Mouse (Mus musculus) layer of hippocampus, adult 2 months (tissue): ENCODE measurements at regions not wholly inside any gene's neighbourhood (a gene's known extent, or its start where the extent isn't known, plus 50 kb on each side); places are given as distances from the start of the nearest gene placed in this dataset.

Experiments used
- DNase-seq, 2 experiments: peaks; one replicate each; pipeline ENCODE4 v3.0.0; 2022; ENCODE audit warnings: low spot score in 2 of 2
- H3K27ac ChIP-seq: fragments of 200-600 bp; 2 replicates; pipeline ENCODE4 v1.8.1; 2022
- H3K4me3 ChIP-seq: fragments of 200-600 bp; 2 replicates; pipeline ENCODE4 v1.8.1; 2022; ENCODE audit warnings: mild to moderate bottlenecking
- CTCF ChIP-seq: fragments of 200-600 bp; conservative IDR thresholded peaks from 2 replicates; pipeline ENCODE4 v1.8.1; 2022; ENCODE audit warnings: antibody characterized with exemption, mild to moderate bottlenecking, moderate library complexity

GRCm38 (mm10) chr6:100978727-100979460 lies 145.5 kb downstream of the Ppp4r2 start:
- no peak for TF ChIP-seq CTCF
- Histone ChIP-seq H3K27ac (no peak overlapping the region), H3K4me3 (no peak overlapping the region)
- DNase-seq = no peak

DNA sequence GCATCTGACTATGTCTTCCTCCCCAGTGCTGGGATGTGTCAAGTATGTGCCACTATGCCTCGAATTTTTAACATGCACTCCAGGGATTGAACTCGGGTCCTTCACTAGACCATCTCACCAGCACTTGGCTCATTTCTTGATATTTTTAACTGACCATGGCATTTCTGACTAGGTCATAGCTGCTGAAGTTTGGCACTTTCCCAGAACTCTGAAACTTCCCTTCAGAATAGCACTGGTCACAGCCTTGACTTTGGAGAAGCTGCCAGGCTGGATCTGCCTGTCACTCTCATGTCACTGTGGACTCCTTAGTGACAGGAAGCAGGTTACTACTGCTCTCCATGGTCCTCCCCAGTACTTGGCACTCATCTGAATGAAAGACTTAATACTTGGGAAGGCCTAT lies 146.7 kb downstream of the Ppp4r2 start:
- no peak for DNase-seq
- Histone ChIP-seq H3K4me3 (no peak overlapping the region), H3K27ac (no peak overlapping the region)
- TF ChIP-seq CTCF = no peak

GRCm38 (mm10) chr6:100984861-100985260 lies 151.4 kb downstream of the Ppp4r2 start:
- no peak overlapping the region for H3K4me3 ChIP-seq
- no peak overlapping the region for H3K27ac ChIP-seq
- no peak for TF ChIP-seq CTCF
- no peak for DNase-seq

DNA sequence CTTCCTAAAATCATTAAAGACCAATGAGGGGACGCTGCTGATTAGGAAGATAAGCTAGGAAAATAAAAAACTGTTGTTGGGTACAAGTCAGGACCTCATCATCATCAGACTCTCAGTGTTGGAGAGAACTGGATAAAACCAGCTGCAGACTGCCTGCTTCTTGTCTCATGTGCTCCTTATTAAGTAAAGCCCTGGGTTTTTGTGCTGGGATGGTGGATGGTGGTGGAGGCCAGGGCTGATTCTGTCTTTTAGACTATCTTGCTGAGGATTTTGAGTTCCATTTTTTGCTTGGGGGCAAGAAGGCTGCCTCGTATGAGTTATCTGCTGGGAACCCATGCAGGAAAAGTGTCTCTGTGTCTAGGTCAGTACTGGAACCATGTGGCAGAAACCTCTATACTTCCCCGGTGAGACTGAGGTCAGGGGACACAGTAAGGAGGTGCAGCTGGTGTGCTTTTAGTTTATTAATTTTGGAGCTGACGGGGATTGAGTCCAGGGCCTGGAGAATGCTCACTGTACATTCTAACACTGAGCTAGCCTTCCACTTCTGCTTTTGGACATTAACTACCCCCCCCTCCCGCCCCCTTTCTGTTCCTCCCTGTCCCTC lies 152.0 kb downstream of the Ppp4r2 start:
- TF ChIP-seq CTCF = no peak
- Histone ChIP-seq H3K27ac (no peak overlapping the region), H3K4me3 (no peak overlapping the region)
- no peak for DNase-seq

DNA sequence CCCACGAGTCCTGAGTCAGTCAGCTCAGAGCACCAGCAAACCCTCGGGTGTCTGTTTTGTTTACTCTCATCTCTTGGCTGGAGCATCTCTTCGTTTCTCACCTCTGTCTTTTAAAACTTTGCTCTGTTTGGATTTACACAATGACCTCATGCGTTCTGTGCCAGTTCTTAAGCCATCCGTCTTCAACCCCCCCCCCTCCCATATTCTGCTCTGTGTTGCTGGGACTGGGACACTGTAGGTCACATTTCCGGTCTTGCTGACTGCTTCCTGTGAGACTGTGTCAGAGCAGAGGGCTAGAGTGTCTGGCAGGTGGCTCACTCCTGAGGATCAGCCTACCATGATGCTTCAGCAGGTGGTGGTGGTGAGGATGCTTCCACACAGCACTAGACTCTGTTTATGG lies 155.1 kb downstream of the Ppp4r2 start:
- no peak for DNase-seq

DNA sequence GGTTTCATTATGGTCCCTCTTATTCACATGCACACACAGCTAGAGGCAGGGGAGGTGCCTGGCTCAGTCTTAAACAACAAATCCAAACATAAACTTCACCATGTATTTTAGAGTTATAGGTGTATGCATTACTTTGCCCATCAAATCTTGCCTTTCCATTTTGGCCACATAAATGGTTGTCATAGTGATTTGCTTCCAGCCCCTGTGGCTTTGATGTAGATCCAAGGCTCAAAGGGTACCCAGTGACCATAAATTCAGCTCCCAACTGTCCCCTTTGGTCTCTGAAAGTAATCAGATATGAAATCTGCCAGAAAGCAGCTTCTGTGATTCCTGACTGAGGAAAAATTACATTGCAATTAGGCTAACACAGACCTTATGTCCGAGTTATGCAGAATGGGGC lies 160.0 kb downstream of the Ppp4r2 start:
- no peak for DNase-seq
- H3K27ac ChIP-seq = no peak overlapping the region
- TF ChIP-seq CTCF = no peak
- no peak overlapping the region for H3K4me3 ChIP-seq

More for the DNA sequence above, 155.1 kb downstream of the Ppp4r2 start:
- no peak overlapping the region for H3K27ac ChIP-seq
- no peak overlapping the region for H3K4me3 ChIP-seq
- TF ChIP-seq CTCF = no peak

DNA sequence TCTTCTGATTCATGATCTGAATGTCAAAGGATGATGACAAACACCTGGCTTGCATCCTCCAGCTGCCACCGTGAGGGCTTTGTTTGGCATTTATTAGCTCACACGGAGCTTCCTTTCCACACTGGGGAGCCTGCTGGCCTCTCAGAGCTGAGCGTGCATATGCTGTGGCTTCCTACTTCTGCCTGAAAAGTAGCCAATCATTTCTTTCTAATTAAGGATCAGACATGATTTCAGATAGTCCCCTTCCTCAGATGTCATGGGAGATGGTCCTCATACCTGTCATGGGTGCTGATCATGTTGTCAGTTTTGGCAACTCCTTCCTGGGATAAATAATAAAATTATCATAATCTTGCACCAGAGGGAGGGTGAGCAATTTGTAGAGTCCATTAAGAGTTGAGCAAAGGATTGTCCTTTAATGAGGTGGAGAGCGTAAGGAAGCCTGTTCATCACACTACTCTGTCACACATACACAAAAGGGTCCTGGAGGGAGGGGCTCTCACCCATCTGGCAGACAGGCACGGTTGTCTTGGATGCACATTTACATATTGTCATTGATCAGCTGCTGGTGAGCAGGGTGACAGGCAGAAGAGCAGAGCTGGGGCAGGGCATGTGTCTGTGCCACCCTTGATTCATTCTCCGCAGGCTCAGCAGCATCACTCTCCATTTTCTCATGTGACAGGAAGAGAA lies 162.6 kb downstream of the Ppp4r2 start:
- no peak for TF ChIP-seq CTCF
- no peak overlapping the region for H3K4me3 ChIP-seq
- no peak overlapping the region for H3K27ac ChIP-seq
- no peak for DNase-seq

DNA sequence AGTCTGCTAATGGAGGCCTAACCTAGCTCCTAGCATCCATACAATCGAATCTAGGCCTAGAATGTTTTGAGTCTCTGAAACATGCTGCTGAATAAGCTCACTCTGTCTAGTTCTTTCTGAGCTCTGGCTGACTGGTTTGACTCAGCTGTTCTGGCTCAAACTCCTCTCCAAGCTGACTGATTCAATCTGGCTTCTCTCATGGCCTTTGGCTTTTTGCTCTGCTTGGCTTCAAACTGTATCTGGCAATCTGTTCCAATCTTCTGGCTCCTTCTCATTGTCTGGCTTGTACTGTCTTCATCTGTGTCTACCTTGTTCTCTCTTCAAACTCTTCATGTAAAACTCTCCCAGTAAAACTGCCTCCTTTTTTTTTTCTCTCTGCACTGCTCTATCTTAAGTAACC lies 164.9 kb downstream of the Ppp4r2 start:
- no peak for DNase-seq
- Histone ChIP-seq H3K4me3 (no peak overlapping the region), H3K27ac (no peak overlapping the region)
- TF ChIP-seq CTCF = no peak

DNA sequence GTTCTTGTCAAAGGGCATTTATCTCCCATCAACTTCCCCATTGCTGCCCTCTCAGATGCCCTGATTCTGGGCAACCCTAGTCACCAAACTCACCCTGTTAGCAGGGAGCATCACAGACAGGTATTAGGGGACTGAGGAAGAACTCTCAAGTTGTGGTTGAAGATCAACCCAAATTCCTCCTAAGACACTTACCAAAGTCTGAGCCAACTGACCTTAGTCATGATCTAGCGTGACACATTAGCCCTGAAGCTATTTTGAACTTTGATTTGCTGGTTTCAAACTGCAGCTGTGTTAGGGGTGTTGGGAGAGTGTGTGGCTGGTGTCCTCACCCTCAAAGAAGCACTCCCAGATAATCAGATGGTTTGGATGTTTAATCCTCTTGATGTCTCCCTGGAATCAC lies 170.5 kb downstream of the Ppp4r2 start:
- no peak overlapping the region for H3K4me3 ChIP-seq
- TF ChIP-seq CTCF = no peak

GRCm38 (mm10) chr6:101021650-101022049 lies 188.2 kb downstream of the Ppp4r2 start:
- TF ChIP-seq CTCF = no peak
- H3K27ac ChIP-seq = no peak overlapping the region
- no peak overlapping the region for H3K4me3 ChIP-seq
- no peak for DNase-seq

More for the DNA sequence above, 170.5 kb downstream of the Ppp4r2 start:
- DNase-seq = no peak
- no peak overlapping the region for H3K27ac ChIP-seq

GRCm38 (mm10) chr6:101025816-101026215 lies 192.4 kb downstream of the Ppp4r2 start:
- no peak overlapping the region for H3K27ac ChIP-seq
- no peak for TF ChIP-seq CTCF
- DNase-seq = no peak
- no peak overlapping the region for H3K4me3 ChIP-seq

GRCm38 (mm10) chr6:101027462-101027861 lies 194.0 kb downstream of the Ppp4r2 start:
- H3K27ac ChIP-seq = no peak overlapping the region

GRCm38 (mm10) chr6:101029436-101029835 lies 196.0 kb downstream of the Ppp4r2 start:
- no peak for DNase-seq
- TF ChIP-seq CTCF = no peak
- H3K27ac ChIP-seq = no peak overlapping the region
- H3K4me3 ChIP-seq = no peak overlapping the region

More at GRCm38 (mm10) chr6:101027462-101027861, 194.0 kb downstream of the Ppp4r2 start:
- H3K4me3 ChIP-seq = no peak overlapping the region
- TF ChIP-seq CTCF = no peak
- DNase-seq = no peak
